Mouse (Mus musculus) retina, embryonic 14.5 days (tissue): ENCODE measurements around the gene Ola1.
A peak's percentile ranks its signal among the peaks of the same experiment; 100 is the strongest.

Experiments
- DNase-seq: peaks from one replicate; pipeline ENCODE4 v3.0.0-alpha.2; 2015; ENCODE audit warnings: low spot score

Gene Ola1

DNA sequence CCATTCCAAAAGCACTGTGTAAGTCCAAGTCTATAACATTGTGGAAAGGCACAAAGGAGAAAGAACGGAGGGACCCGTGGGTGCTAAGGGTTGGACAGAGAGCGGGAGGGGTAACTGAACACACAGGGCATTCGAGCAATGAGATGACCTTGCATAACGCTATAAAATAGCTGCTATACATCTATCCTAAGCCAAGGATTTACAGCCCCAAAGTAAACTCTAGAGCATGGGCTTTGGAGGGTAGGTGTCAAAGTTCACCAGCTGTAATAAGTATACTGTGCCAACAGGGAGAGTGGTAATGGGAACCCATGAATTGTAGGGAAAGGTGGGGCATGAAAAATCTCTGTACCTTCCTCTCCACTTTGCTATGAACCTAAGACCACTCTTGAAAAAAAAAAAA lies at the start of gene Ola1:
TSS of gene Ola1 (minus strand) at position 12 of the 400 bp plus-strand sequence.
- DNase-seq: no peak

DNA sequence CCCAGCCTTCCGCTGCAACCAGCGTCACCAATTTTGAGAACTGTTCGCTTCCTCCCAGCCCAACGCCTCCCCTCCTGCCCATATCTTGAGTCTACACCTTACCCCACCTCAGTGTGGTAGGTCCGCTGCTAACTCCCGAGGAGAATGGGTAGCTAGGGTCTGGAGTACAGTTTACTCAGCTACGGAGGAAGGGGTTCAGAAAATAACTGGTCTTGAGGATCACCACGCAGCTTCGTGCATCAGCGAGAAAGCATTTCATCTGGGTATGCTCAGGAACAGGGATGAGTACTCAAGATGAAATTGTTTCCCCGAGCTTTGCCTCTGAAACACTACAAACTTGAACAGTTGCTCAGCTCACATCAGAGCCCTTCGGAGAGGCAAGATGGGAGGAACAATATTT lies 49.6 kb upstream of the Ola1 start:
- peak; percentile 52 for DNase-seq

DNA sequence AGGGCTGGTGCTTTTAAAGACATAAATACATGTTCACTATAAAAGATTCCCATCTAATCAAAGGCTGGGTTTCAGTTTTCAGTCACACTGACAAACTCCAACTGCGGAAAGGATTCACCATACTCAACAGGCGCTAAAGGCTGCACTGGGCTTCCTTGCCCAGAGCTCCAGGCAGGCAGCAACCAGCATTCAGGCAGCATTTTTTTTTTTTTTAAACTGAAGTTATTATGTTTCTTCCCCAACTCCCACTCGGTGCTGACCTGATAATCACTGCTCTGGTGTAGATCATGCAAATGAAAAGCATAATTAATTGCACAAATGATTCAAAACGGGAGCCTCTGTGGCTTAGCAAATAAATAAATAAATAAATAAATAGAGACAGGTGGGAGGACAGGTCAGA lies 49.1 kb upstream of the Ola1 start:
- DNase-seq: peak; percentile 20

DNA sequence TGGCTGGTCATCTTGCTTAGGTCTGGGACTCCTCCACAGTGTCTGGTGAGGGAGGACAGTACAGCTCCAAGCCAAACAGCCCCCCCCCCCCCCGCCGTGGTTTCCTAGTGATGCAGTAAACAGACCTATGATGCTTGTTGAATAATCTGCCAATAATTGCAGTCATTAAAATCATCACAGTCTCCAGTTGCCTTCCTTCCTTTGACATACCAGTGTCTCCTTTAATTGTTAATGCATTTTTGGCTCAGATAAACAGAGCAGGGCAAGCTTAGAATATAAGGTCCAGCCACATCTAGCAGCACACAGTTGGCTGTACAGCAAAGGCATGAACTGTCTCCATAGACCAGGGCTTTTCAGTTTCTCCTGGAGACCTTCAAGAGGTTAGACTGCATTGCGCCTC lies 48.5 kb upstream of the Ola1 start:
- DNase-seq: peak; percentile 16

DNA sequence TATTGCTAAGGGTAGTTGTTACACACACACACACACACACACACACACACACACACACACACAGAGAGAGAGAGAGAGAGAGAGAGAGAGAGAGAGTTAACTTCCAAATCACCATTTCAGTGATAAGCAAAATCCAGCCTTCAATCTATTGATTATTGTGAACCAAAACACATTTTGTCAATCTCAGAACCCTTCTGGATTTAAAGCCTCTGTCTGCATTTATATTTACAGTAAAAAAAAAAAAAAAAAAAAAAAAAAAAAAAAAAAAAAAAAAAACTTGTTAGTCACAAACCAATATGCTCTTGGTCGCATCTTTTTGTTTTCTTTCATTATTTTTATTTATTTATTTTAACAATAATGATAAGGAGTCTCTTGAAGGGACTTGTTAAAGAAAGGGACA lies 47.9 kb upstream of the Ola1 start:
- peak; percentile 7 for DNase-seq

DNA sequence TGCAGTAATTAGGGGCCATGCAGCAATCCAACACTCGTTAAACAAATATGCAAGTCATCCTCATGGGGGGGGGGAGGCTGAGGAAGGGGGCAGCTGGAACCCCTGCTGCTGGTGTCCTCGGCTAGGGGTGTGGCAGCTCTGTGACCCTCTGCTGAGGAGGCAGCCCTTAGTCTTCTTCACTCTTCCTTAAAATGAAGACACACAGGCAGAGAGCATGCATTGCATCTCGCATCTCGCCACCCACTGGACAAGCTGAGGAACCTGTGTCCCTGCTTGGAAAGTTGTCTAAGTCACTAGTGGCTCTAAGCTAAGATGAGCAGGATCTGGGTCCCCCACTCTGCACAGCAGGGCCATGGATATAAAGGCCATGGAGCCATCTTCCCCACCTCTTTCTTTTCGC lies 47.3 kb upstream of the Ola1 start:
- DNase-seq: peak; percentile 35

DNA sequence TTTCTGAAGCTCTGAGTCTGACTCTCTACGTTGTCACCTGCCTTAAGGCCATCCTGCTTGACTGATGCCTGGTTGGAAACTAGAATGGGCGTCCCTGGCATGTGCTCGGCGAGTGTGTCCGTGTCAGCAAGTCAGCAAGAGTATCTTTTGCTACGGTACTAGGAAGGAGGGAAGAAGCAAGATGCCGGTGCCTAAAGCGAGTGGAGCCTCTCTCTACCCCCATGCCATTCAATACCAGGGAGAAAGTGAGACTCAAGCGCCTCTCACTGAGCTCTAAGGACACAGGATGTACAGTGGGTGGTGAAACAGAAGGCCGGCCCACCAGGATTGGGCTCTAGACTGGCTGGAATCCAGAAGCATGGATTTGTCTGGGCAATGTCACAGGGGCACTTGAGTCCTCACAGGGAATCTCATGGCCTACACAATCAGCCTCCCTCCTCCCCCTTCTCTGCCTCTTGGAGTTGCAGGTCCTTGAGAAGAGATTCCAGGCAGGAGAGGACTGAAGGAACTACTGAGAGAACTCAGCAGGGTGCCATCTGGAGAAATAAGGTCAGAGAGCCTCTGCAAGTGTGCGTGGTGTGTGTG lies 46.0 kb upstream of the Ola1 start:
- peak; percentile 18 for DNase-seq

DNA sequence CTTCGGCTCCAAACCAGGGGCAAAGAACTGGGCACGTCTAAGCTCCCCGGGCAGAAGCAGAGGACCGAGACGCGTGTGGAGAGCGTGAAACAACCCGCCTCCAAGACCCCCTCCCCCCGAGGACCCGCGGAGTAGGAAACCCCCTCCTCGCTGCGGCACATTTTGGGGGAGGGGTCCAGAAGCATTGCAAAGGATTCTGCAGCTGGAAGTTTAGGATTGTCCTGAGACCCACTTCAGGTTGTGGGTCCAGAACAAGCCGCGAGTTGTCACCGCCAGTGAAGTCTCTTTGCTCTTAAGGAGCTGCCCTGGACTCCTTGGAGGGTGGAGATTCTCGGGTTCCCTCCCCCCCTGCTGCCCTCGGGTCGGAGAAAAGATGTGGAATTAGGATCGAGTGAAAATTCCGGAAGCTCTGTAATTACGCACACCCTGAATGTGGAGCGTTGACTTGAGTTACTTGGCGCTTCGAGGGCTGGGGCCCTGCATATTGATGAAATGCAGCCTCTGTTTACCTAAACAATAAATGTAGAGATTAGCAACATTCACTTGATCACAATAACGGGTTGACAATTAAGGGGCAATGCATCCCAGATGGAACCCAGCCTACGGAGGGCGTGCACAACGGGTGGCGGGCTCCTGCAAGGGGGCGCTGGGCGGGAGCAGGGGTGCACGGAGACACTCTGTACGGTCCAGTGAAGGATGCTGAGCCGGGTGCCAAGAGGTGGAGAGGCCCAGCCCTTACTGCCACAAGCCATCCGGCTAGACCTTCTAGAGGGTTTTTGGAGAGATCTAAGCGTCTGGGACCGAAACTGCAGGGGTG lies 45.3 kb upstream of the Ola1 start:
- peak; percentile 29 for DNase-seq

DNA sequence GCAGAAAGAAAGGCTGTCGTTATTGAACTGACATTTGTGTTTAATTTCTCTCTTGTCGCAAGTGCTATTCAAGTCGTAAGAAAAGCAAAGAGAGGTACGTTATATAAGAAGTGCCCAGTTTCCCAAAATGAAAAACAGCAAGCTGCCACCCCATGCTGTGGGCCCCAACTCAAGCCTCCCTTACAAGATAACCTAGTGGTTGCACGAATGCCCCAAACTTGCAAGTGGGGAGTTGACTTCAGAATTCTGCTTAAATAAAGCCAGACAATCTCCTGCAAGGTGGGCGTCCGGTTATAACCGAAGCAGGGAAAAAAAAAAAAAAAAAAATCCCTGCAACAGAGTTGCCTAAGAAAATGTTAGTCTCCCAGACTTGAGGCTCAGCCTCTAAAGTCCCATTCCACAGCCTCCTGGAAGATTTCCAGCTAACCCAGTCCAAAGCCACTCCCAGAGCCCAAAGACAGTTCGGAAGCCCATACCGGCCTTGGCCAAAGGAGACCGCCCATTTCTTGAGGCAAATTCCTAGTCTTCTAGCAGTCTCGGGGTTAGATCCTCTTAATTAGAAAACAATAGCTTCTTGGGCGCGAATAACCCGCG lies 44.5 kb upstream of the Ola1 start:
- peak; percentile 20 for DNase-seq

DNA sequence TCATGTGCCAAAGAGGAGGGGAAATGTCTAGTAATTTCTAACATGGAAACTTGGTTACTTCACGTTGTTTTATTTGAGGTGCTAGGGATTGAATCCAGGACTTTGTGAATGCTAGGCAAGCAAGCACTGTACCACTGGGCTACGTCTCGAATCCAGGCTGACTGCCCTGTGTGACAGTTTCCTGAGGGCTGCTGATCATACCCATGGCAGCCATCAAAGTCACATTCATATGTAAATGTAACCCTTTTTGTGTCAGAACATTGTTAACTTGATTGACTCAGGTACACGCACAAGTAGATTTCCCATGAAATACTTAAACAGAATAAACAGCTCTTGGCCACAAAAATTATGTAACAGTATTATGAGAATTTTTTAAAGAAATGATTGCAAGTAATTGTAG lies 30.0 kb upstream of the Ola1 start:
- no peak for DNase-seq

DNA sequence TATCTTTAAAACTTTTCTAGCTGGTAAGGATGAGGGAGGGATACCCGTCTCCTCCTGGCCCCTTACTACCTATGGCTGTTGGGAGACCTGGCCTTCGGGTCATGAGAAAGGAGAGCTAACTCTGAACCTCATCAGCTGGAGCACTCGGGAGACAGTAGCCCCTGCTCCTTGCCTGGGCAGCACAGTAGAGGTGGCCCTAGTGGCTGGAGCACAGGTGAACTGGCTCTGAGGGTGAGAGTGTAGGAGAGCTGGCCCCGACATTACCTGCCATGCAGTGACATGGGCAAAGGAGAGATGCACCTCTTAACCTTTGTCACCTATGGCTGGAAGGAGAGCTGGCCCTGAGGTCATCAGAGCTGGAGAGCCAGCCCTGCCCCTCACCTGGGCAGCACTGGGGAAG lies 22.6 kb upstream of the Ola1 start:
- no peak for DNase-seq

DNA sequence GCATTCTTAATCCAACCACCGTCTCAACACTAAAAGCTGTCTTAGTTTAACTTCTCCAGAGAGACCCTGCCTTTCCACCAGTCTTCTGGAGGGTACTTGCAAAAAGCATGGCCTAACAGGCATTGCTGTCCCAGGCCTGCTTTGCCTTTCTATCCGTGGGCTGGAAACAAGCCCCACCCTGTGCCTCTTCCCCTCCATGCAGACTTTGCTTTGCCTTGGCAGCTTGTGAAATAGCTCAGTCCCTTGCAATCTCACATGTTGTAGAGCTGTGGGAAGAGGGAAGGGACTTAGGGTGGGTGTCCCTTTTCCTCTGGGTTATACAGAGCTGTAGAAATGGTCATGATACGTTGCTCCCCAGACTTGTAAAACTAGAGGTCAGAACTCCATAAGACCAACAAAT lies 12.4 kb upstream of the Ola1 start:
- no peak for DNase-seq

DNA sequence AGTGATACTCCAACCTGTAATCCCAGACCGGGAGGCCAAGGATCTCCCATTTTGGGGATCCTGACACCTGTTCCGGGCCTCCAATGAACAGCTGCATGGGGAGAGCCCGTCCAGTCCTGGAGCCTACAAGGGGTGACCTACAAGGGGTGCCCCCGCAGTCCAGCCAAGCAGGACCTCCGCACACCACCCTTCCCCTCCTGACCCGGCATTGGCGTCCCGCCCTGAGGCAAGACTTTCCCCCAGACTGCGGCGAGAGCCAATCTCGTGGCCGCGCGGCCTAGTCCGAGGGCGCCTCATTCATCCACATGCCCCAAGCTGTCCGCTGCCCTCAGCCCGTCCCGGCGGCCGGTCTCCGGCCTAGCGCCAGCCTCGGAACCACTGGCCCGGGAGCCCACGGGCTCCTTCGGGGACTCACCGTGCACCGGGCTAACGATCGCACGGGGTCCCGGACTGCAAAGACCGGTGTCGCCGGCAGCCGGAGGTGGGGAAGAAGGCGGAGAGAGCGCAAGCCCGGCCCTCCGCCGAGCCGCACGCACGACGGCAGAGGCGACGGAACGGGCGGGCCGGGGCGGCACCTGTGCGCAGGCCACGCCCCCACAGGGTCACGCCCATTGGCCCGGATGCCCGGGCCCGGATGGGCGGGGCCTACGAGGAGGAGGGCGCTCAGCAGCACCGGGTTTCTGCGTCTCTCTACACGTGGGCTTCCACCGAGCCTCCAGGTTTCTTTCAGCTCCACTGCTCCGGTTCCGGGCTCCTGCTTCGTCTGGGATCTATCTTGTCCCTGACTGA lies 4.7 kb downstream of the Ola1 start:
- DNase-seq: peak; percentile 92

DNA sequence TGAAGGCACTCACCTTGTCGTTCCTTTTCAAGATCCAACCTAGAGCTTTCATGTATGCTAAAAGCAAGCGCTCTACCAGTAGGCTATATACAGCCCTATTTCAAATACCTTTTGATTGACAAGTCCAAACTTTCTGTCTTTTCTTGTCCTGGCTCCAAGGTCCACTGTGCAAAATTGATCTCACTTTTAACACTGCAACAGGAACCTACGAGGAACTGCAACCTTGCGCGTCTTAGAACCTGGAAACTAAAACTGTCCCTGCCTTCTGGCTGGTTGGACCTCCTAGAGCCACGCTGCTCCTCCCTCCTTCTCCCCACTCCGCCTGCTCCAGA lies 5.2 kb downstream of the Ola1 start:
- no peak for DNase-seq

DNA sequence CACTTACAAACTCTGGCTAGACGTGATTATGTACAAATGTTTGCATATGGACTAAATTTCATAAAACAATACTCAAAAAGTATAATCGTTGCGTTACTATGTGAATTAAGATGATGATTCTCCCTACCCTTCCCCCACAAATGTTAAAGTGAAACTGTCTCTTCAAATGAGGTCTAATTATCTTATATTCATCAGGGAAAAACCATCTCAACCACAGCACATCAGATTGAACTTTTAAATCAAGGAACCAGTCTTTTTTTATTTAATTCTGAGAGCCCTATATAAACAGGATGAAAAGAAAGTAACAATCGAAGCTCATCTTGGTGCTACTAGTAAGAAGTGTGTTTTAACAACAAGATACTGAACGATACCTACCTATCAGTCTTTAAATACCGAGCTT lies 14.4 kb downstream of the Ola1 start:
- DNase-seq: no peak

DNA sequence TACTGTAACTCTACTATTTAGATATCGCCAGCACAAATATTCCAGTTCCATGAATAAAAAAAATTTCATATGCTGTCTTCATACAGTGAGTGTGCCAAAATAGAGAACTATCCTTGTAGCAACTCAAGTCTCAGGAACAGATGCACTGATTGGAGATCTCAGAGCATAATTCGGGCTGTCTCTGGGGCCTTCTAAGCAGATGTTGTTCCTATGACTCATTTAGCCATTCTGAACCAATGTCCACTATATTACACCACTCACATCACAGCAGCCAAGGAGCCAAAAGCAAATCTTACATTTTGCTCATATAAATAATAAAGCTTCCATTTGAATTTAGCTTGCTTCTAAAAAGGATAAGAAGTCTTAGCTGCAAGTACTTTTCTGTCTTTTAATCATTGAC lies 30.2 kb downstream of the Ola1 start:
- no peak for DNase-seq

DNA sequence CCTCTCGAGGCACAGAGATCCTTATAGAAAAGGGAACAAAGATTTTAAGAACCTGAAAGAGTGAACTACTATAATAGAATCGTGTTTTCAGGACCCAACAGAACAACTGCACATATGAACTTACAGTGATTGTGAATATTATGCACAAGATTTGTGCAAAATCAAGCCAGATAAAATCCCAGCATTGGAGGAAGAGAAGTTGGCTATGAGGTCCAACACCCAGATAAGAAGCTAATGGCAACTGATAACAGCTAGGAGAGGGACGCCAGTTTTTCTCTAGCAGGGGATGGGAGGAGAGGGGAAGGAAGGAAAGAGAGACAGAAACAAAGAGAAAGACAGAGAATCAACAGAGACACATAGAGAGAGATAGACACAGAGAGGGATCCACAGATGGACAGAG lies 33.5 kb downstream of the Ola1 start:
- no peak for DNase-seq

DNA sequence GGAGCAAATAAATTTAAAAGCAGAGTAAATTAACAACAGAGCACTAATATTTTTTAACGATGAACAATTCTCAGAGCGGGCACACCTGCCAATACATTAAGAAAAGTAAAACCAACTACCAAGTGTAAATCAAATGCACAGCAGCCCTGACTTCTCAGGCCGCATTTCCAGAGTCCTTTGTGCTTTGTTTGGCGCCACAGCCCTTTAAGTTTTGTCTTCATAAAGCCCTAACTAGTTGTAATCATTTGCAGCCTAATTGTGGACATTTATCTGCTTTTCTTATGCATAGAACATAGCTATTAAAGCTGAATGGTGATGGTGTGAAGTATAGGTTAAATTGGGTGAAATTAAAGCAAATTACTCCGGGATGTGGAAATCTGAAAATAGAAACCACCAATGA lies 49.2 kb downstream of the Ola1 start:
- no peak for DNase-seq

DNA sequence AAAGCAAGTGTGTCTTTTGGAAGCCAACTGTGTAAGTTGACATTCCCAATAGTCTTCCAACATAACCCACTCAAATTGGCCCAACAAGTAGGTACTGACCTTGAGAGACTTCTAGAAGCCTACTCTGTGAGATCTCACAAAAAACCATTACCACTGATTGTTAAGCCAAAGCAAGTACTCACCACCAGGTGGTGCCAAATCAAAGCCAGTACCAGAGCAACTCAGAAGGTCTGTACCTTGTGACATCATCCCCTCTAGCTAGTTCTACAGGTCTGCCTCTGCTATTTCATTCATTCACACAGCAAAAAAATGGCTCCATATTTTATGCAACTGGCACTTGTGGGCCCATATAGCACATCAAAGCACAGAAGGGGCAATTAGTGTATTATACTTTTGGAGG lies 51.6 kb downstream of the Ola1 start:
- peak; percentile 71 for DNase-seq

DNA sequence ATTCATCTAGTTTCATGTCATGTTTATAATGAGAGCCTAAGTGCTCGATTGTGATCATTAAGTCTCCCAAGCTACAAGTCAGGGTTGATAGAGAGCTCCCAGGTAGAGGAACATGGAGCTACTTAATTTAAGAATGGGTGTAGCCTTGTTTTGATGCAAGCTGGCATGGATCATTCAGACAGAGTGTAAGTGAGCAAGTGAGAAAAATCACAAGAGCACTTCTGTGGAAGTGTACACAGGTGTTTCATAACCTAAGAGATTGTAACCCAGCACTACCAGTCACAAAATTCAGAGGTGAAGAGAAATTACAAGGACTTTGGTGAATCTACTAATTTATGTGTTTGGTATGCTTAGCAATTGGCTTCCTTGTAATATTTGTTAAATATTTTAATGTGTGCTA lies 54.1 kb downstream of the Ola1 start:
- DNase-seq: no peak

DNA sequence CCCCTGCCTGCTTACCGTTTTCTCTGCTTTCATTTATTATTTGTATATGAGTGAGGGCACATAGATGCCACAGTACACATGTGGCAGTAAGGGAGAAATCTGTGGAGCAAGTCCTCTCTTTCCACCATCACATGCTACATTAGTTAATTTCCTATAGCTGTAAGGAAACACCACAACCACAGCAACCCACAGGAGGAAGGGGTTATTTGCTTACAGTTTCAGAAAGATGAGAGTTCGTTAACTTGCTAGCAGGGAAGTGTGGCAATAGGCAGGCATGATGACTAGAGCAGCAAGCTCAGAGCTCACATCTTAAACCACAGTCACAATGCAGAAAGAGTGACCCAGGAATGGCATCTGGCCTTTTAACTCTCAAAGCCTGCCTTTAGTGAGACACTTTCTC lies 58.0 kb downstream of the Ola1 start:
- no peak for DNase-seq

DNA sequence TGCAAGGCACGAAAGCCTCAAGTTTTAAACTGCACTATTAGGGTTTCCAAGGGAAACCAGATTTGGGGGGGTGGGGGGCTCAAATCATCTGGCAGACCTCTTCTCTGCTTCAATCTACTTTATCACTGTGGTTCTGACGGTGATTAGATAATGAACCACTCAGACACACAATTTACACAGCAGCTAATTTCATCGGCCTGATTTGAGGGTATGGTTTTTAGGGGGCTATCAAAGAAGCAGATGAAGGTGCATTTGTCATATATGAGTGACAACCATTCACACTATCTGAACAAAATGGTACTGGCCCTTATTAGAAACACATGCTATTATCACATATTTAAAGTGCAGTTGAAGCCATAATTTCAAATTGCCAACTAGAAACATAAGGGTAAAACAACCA lies 61.5 kb downstream of the Ola1 start:
- DNase-seq: no peak

DNA sequence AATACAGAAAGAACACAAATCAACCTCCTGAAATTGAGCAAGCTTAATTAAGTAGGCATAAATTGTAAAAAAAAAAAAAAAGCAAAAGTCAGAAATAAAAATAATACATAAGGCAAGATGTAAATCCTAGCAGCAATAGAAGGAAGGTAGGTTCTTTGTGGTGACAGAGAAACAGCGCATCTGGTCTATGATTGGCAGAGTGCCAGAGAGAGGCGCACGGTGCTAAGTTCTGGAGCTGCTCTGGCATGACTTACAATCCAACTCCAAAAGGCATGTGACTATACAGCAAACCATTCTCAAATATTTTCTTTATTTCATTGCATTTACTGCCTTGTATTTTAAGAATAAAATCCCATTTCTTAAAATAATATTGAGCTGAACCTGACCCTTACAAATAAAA lies 68.2 kb downstream of the Ola1 start:
- no peak for DNase-seq
